Mouse (Mus musculus): ENCODE results near the gene Rpl23. TPM values are rescaled to one million over a fixed set of nuclear protein-coding genes. Genes with fewer than 3 reads are reported as not detected.
"Not testable (repeated sequence)": the region's sequence is repeated elsewhere in the genome, so short reads cannot be mapped to it uniquely, and the experiment has no call there.

The Rpl23 gene
- total RNA-seq, 1 experiment from 2014 or later: 809 TPM

DNA sequence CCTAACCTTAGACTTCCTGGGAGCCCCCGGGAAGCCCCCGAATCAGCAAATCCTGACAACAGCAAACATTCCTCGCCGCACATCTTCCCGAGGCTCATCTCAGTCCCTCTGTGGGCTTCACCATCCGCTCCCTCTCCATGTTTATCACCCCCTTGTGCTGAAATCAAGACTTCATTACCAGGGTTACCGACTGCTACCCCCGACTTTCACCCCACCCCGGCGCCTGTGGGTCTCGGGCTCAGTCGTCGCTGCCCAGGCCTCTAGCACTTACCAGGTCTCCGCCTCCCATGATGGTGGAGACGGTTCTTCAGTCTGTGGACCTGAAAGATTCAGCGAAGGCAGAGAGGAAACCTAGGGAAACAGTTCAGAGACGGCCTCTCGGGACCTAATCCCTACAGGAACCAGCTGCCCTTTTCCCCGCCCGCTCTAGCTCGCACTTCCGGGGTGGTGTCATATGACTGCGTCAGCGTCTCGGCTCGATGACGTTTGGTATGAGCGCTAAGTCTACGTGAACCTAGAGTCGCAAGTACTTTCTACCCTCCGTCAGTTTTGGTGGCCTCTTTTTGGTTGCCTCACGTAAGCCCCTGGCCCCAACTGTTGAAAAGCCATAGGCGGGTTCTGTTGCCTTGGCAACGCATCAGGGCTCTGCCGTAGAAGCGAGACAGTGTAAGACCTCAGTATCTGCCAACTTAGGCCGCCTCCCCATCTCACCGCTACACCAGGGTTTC is 15.9 kb downstream of the Rpl23 start, which contains the start of gene Cwc25:
TSS of gene Cwc25 (minus strand) at position 403 of the 728 bp plus-strand sequence.
- DNase-seq: peak; percentile 97

DNA sequence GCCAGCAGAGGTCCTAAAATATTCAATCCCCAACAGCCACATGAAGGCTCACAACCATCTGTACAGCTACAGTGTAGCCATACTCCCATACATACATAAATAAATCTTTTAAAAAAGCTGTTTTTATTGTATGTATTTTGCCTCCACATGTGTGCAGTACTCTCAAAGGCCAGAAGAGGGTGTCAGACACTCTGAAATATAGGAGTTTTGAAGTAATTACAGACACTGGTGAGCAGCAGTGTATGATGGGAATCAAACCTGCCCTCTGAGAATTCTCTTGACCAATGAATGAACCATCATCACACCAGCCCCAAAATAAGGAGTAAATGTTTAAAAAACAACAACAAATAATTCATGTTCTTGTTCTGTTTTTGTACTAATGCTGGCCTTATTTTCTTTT is 20.6 kb downstream of the Rpl23 start:
- no peak for DNase-seq

DNA sequence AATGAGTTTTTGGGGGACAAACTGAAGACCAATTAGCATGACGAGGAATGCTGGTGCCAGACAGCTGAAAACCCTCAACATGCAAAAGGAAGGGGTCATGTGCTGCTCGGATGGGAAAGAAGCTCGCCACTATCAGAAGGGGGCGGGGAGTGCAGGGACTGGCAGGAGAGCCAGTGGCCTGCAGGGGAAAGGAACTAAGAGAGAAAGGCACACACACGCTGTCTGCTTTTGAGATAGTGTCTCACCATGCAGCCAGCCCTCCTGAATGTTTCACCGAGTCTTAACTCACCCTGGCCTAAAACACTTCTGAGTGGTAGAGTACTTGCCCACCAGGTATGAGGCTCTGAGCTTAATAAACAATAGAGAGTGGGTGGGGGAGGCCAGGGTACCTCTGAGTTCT is 23.3 kb downstream of the Rpl23 start:
- DNase-seq: no peak

DNA sequence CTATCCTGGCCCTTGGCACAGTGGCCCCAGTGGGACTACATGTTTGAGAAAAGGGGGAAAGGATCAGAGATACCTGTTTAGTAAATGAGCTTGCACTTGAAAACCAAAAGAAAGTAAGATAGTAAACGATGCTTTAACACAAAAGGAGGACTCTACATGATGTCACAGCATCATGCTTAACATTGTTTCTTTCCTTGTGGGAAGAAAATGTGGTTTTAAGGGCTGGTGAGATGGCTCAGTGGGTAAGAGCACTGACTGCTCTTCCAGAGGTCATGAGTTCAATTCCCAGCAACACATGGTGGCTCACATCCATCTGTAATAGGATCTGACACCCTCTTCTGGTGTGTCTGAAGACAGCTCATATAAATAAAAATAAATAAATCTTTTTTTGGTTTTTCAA is 24.1 kb downstream of the Rpl23 start:
- DNase-seq: no peak

DNA sequence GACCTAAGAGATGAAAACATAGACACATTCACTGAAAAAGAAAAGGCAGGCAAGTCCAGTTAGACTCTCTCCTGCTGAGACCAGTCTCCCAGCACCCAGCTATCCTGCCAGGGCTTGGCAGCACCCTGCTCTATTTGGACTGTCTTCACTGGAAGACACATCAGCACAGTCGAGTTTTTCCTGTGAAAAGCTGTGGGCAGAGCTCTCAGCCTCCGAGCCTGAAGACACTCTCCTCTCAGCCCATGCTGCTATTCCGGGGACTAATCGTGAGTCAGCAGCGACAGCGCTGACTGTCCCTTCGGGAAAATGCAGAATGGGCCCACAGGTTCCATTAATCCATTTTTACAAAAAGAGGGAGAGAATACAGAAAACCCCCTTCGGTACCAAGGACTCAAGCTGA is 29.0 kb downstream of the Rpl23 start:
- no peak for DNase-seq

DNA sequence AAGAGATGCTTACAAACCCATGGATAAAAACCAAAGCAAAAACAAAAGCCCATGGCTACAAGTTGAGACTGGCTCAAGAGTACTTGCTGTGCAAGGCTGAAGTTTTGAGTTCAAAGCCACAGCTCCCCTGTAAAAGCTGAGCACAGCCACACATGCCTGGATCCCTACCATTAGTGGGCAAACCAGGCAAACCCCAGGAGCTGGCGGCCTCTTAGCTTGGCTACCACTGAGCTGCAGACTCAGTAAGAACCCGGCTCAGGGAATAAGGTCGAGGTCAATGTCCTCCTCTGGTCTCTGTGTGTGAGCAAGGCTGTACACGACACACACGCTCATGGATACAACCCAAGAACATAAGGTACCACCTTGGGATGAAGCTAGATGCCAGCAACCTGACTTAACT is 33.7 kb downstream of the Rpl23 start:
- DNase-seq: peak; percentile 52

DNA sequence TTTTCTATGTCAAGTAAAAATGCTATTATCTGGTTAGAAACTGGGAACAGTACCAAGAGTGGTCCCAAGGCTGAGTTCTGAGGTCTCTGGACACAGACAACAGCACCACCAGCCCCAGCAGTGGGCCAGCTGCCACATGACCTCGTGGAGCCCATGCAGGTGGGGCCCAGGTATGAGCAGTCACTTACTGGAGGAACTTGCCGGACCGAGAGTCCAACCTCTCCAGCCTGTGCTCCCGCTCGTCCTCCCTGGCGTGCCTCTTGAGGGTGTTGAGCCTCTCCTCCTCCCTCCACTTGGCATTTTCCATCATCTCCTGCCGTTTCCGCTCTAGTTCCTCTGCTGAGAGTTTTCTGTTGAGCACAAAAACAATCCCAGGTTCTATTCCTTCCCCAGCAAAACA is 34.5 kb downstream of the Rpl23 start:
- peak; percentile 28 for DNase-seq

DNA sequence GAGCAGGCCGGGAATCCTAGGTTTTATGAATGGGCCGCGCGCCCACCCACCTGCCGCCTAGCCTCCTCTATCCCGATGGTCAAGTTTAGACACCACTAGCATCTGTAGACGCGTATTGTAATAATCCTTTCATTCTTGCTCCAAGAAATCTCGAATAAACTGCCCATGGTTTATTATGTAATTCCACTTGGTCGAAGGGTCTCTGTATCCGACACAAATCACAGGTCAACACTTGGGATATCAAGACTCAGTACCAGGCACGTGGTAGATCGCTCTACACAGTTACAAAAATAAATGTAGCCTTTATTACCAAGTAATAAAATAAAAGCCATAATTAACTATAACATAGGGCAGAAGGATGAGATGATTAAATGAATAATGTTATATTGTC is 36.9 kb downstream of the Rpl23 start:
- no peak for DNase-seq

DNA sequence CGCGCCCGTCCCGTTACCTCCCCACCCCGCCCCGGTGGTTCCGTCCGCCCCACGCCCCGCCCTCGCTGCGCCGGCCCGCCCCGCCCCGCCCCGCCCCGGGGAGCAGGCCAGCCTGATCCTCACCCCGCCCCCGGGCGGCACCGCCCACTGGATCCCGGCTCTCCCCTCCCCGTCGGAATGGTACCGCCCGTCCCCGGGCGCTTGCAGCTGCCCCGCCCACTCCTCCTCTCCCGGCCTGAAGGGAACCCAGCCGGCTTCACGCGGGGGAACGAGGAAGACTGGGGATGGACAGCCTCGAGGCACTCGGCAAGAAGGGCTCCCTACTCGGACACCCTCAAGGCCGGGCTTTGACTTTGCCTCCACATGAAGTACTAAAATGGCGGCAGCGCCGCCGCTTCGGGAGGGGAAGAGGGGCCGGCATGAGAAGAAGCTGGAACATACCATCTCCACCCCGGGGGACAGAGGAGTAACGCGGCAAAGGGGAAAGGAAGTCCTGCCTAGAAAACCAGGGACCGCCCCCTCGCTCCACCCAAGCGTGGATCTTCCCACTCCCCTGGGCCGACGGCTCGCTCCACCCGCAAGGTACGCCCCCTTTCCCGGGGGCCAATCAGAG is 37.4 kb downstream of the Rpl23 start:
- DNase-seq: peak; percentile 99

DNA sequence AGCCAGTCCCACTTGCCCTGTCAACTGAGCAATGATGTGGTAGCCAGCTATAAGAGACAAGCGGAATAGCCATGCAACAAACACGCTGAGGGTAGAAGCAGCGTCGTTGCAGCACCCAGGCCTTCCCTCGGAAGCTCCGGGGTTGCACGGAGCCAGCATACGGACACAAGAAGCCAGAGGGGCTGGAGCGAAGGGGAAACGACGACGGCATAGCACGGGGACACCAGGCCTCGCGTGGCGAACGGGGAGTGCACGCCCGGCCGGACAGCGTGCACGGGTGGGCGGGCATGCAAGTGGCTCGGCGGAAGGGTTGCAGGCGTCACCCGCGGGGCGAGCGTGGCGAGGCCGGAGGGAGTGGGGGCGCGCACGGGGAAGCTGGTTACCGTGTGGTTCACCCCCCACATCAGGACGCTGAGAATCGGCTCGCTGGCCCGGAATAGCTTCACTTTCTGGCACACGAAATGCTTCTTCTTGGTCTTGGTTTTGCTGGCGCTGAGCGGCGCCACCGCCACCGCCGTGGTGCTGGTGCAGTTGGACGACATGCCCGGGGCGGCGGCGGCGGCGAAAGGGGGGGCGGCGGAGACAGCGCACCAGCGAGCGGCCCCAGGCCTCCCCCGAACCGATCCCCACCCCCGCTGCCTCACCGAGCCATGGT is 38.0 kb downstream of the Rpl23 start, which contains the start of gene Pip4k2b:
TSS of gene Pip4k2b (minus strand) at position 642 of the 655 bp plus-strand sequence.
- DNase-seq: peak; percentile 79

DNA sequence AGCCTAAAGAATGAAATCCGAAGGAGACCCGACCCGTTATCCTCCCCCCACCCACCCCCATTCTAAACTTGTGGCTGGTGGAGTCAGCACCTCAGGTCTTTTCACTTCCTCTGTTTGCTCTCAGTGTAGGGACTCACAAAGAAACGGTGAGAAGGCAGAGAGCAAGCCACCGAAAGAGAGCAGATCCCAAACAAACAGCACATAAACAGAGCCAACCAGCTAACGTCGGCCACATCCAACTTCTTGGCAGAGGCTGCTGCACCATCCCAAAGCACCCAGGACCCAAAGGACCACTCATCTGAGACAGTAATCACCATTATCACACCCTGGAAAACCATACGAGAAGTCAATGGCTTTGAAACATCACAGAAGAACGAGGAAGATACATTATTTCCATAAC is 38.8 kb downstream of the Rpl23 start:
- DNase-seq: no peak

DNA sequence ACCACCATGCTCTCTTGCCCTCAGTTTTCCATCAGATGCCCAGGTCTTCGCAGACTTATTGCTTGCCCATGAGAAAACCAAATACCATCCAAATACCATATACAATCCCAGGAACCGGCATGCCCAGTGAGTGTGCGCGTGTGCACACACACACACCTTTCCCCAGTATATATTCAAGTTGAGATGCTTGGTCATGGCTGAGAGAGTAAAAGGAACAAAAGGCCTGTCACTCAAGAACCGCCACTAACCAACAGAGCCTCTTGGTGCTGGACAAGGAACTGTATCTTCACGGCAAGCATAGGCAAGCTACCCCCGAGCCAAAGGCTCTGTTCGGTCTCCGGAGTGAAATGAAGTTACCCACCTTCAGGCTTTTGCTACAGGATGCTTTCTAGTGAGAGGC is 39.6 kb downstream of the Rpl23 start:
- no peak for DNase-seq

DNA sequence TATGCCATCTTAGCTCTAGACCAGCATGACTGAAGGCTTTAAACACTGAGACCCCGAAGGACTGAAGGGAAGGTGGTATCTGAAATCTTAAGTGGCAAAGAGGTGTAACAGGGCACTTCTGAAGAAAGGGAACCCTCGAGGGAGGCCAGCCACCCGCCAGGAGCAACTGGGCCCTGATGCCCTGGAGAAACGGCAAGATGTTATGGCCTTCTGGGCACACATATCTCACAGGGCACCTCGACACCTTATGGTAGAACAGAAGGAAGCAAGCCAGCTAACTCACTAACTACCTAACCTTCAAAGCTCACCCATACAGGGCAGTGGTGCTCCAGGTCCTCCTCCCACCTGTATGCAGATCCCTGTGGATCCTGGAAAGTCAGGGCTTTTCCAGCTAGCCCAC is 40.1 kb downstream of the Rpl23 start:
- DNase-seq: no peak

DNA sequence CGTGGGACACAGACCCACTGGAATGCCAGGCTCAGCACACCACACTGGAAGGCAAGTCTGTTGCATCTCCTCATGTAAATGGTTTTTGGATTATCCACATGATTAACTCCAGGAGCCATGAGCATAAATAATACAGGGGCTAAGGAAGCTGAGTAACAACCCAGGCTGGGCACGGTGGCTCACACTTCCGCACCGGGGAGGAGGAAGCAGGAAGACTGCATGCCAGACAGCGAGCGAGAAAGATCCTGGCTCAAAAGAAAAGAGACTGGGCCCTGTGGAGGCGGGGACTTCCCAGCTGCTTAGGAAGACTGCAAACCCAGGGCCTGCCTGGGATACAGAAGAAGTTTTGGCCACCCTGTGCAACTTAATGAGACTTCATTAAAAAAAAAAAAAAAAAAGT is 42.0 kb downstream of the Rpl23 start:
- peak; percentile 64 for DNase-seq

DNA sequence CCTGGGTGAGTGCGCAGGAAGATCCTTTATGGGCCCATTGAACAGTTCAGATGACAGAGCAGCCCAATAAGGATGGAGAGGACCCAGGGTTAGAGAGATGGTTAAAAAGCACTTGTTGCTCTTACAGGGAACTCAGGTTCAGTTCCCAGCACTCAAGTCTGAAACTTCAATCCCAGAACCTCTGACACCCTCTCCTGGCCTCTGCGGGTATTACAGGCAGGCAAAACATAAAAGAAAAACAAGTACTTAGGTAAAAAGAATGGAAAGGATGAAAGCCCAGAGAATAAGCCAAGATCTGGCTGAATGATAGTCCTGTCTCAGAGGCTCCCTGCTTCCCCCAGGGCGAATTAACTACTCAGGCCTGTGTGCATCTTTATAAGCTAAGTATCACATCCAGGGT is 43.1 kb downstream of the Rpl23 start:
- DNase-seq: no peak

DNA sequence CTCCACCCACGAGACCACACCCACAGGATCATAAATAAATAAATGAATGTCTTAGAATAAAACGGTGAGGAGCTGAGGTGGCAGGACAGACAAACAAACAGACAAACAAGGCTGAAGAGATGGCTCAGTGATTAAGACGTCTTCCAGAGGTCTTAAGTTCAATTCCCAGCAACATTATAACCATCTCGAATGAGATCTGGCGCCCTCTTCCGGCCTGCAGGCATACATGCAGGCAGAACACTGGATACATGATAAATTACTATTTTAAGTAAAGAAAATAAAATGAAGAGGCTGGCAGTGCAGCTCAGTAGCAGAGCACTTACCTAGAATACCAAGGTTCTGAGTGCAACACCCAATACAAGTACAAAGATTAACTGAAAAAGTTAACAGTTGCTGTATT is 43.5 kb downstream of the Rpl23 start:
- no peak for DNase-seq

DNA sequence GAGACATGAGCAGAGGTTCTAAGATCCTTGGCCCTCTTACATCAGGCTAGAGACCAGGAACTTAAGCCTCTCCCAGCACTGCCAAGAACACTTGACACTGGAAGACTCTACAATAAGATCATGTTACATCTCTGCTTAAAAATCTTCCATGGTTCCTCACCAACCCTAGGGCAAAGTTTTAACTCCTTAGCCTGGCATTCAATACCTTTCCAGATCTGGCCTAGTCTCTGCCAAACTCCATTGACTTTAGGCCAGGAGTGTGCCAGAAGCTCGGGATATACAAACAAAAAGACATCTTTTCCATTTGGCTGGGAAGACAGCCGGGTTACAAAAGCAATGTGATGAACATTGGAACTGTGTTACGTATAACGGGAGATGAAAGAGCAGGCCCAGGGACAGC is 44.6 kb downstream of the Rpl23 start:
- no peak for DNase-seq

DNA sequence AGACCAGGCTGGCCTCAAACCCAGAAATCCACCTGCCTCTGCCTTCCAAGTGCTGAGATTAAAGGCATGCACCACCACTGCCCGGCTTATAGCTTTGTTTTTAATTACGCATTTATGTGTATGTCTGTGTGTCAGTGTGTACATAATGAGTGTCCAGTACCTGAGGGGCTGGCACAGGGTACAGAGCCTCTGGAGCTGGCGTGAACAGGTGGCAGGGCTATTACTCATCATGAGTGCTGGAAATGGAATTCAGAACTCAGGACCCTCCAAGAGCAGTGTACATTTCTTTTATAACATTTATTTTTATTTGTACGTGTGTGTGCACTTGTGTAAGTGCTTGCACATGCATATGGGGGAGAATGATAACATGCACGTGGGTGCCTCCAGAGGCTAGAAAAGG is 45.6 kb downstream of the Rpl23 start:
- DNase-seq: no peak

DNA sequence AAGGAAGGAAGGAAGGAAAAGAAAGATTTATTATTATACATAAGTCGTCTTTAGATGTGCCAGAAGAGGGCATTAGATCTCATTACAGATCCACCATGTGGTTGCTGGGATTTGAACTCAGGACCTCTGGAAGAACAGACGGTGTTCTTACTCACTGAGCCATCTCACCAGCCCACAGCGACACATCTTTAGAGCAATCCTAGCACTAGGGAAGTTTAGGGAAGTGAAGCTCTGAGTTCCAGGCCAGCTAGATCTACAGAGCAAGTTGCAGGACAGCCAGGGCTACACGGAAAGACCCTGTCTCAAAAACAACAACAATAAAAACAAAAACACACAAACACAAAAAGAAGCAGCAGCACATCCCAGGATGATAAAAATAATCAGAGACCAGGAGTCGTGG is 47.4 kb downstream of the Rpl23 start:
- DNase-seq: not testable (repeated sequence)

DNA sequence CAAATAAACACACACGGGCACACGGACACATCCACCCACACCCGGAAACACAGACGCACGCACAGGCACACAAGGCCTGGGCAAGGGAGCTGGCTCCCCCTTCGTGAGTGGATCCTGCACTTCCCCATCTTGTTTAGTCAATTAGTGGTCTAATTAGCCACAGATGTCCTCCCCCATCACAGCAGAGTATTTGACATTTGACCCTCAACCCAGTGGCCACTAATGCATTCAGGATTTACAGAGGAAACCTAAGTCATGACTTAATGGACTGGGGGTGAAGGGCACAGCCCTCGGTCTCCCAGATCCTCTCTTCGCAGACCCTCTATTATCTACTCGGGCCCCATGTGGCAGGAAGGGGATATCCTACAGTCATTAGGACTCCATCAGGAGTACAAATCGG is 48.5 kb downstream of the Rpl23 start:
- DNase-seq: no peak

DNA sequence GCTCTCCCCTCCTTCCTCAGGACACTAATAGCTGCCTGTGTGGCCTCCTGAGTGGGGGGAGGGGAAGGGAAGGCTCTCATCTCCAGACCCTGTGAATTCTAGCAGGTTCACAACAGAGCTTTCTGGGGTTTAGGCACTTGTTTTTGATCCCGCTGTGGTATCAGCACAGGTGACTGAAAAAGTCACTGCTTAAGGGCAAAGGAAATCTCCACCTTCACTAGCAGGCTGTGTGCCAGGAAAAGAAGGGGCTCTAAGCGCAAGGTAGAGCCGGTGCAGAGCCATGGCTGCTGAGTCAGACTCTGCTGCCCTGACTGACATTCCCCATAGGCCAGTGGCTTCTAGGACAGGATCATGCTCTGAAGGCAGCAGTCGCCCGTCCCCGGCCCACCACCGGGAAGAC is 53.5 kb downstream of the Rpl23 start:
- no peak for DNase-seq

DNA sequence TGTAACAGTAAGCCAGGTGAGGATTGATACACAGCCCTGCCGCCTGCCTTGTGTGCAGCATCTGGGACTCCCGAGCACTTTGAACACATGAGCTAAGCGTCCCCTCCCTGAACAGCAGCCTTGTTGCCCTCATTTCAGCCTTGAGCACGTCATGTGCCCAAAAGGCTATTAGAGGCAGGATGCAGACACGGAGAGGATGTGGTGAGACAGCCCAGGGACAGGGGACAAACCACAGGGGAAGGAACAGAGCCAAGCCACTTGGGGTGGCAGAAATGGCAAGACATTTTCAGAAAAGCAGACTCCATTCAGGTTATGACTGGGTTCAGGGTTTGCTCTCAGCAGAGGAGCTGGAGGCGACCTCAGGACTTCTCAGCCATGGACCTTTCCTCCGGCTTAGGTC is 53.9 kb downstream of the Rpl23 start:
- DNase-seq: peak; percentile 31
